Mouse (Mus musculus) liver, embryonic 16.5 days (tissue): ENCODE results near the gene Fry. TPM values are rescaled to one million over a fixed set of nuclear protein-coding genes. Genes with fewer than 3 reads are reported as not detected.

Source experiments
- ATAC-seq: fragments of 200-750 bp; cut with Nextera tagmentation; 2 replicates; pipeline ENCODE4 v1.8.0; 2017; ENCODE audit warnings: low read depth, mild to moderate bottlenecking, moderate number of reproducible peaks, moderate library complexity
- H3K27ac ChIP-seq: fragments of 300-500 bp; sonication (generic); 2 replicates; pipeline ENCODE4 v1.5.1; 2014; ENCODE audit warnings: mild to moderate bottlenecking, low read length
- H3K27me3 ChIP-seq: fragments of 300-500 bp; sonication (generic); 2 replicates; pipeline ENCODE4 v1.6.1; 2014; ENCODE audit warnings: low read depth, low read length, mixed read lengths; ENCODE audit not compliant: control insufficient read depth, insufficient read depth
- H3K36me3 ChIP-seq: fragments of 300-500 bp; sonication (generic); 2 replicates; pipeline ENCODE4 v1.6.1; 2014; ENCODE audit warnings: mild to moderate bottlenecking; ENCODE audit not compliant: control insufficient read depth, insufficient read depth
- H3K4me1 ChIP-seq: fragments of 300-500 bp; sonication (generic); 2 replicates; pipeline ENCODE4 v1.6.1; 2014; ENCODE audit warnings: low read depth, low read length, mixed read lengths; ENCODE audit not compliant: control insufficient read depth
- H3K4me2 ChIP-seq: fragments of 300-500 bp; sonication (generic); 2 replicates; pipeline ENCODE4 v1.6.1; 2014; ENCODE audit warnings: low read depth, low read length, mixed read lengths
- H3K4me3 ChIP-seq: fragments of 300-500 bp; sonication (generic); 2 replicates; pipeline ENCODE4 v1.5.1; 2014; ENCODE audit warnings: low read depth, mild to moderate bottlenecking, low read length
- H3K9ac ChIP-seq: fragments of 300-500 bp; sonication (generic); 2 replicates; pipeline ENCODE4 v1.6.1; 2014; ENCODE audit warnings: low read depth, low read length
- H3K9me3 ChIP-seq: fragments of 300-500 bp; sonication (generic); replicated peaks from 2 replicates; pipeline ENCODE4 v1.6.1; 2016; ENCODE audit warnings: low read length; ENCODE audit not compliant: control insufficient read depth
- WGBS: fragments of 180-500 bp; shearing (Covaris S2); extraction: QIAGEN DNeasy Blood & Tissue Kit; methylation state at CpG from one replicate; pipeline ENCODE4 v1.1.7; 2014; ENCODE audit not compliant: insufficient replicate concordance; 5-methylcytosine and 5-hydroxymethylcytosine counted together
- polyA plus RNA-seq: library from polyadenylated mRNA; unstranded; fragments of >200 nt; fragmentation: Nextera tagmentation; extraction: Ambion mirVana; gene quantifications from 2 replicates; pipeline ENCODE4 v1.2.1, GENCODE M21; 2015

The Fry gene
- polyA plus RNA-seq, 1 experiment from 2014 or later: 2.7 TPM

DNA sequence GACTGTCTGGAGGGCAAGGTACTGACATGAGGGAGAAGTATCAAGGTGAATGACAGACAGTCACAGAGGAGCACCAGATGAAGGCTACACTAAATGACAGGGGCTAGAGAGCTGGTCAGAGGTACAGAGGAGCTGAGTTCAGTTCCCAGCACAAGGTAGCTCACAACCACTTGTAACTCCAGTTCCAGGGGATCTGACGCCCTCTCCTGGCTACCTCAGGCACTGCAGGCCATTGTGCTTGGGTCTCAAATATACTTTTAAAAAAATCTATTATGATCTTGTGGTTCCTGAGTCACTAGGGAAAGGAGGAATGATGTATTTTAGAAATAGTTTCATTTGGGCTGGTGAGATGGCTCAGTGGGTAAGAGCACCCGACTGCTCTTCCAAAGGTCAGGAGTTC lies 229.4 kb downstream of the Fry start:
- H3K36me3 ChIP-seq: no peaks in the 10 kb centered on the region
- H3K4me3 ChIP-seq: no peak overlapping the region
- H3K27me3 ChIP-seq: no peaks in the 10 kb centered on the region
- WGBS: 65% methylated on average over 2 of the region's 2 CpGs
- H3K9ac ChIP-seq: no peak overlapping the region
- ATAC-seq: no peak
- no peaks in the 10 kb centered on the region for H3K9me3 ChIP-seq
- H3K4me2 ChIP-seq: no peak overlapping the region
- no peak overlapping the region for H3K27ac ChIP-seq
- no peaks in the 10 kb centered on the region for H3K4me1 ChIP-seq

DNA sequence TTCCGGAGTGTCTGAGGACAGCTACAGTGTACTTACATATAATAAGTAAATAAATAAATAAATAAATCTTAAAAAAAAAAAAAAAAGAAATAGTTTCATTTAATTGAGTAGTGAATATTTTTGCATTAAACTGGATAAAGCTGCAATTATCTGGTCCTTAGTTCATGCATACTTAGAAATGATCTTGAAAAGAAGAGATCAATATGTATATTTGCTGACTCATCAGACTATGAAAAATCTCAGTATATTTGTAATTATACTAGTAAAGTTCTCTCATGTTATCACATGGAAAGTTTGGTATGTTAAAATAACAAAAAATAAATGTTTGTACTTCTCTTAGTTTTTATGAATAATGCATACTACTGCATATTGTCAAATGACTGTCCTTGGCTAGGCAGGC lies 229.9 kb downstream of the Fry start:
- Histone ChIP-seq H3K9me3 (no peaks in the 10 kb centered on the region), H3K4me2 (no peak overlapping the region), H3K27ac (no peak overlapping the region), H3K9ac (no peak overlapping the region), H3K36me3 (no peaks in the 10 kb centered on the region), H3K4me3 (no peak overlapping the region), H3K27me3 (no peaks in the 10 kb centered on the region), H3K4me1 (no peaks in the 10 kb centered on the region)
- ATAC-seq: no peak
- 88% methylated on average over 1 of the region's 1 CpGs for WGBS

DNA sequence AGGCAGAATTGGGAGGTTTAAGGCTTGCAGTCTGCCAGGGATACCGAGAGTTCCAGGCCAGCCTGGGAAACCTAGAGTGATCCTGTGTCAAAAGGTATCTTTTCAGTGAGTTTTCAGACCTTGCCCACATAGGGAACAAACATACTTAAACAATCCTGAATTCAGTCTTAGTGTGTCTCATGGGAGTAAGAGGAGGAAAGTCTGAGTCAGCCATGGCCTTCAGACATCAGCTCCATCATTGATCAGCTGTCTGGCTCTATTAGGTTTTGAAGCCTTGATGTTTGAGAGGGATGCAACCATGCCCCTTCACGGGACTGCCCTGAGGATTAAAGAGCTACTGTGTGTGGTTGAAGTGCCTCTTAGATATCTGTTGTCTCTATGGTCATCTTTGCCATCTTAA lies 232.7 kb downstream of the Fry start:
- H3K9ac ChIP-seq: no peak overlapping the region
- no peak overlapping the region for H3K4me3 ChIP-seq
- no peaks in the 10 kb centered on the region for H3K9me3 ChIP-seq
- no peaks in the 10 kb centered on the region for H3K36me3 ChIP-seq
- H3K4me2 ChIP-seq: no peak overlapping the region
- 56% methylated on average over 2 of the region's 2 CpGs for WGBS
- no peaks in the 10 kb centered on the region for H3K27me3 ChIP-seq
- H3K4me1 ChIP-seq: no peaks in the 10 kb centered on the region
- no peak for ATAC-seq
- no peak overlapping the region for H3K27ac ChIP-seq

DNA sequence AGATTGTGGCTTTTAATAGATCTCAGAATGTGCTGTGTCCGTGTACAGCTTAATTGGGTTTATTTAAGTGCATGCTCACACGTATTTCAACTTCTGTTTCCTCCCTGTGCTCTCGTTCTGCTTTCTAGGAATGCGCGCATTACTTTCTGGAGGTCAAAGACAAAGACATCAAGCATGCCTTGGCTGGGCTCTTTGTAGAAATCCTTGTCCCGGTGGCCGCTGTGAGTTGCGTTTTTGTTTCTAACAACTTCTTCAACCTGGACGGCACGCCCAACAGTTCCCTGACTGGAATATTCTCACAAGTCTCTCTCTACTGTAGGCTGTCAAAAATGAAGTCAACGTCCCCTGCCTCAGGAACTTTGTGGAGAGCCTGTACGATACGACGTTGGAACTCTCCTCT lies 240.2 kb downstream of the Fry start:
- H3K27ac ChIP-seq: no peak overlapping the region
- ATAC-seq: no peak

DNA sequence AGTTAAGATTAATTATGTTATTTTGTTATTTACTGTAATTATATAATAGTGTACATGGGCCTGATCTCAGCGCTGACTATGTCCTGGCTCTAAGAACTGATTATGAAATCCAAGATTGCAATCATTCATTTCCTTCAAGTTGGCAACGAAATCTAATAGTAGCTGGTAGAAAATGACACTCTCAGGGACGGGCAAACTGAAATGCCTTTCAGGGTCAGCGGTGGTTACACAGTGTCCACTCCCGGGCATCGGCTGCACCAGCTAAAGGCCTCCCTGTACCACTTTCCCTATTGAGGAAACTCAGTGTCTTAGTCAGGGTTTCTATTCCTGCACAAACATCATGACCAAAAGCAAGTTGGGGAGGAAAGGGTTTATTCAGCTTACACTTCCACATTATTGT lies 243.8 kb downstream of the Fry start:
- no peak for ATAC-seq
- H3K27ac ChIP-seq: no peak overlapping the region
- H3K9ac ChIP-seq: no peak overlapping the region
- no peak overlapping the region for H3K4me2 ChIP-seq
- H3K9me3 ChIP-seq: no peaks in the 10 kb centered on the region
- no peak overlapping the region for H3K4me3 ChIP-seq
- no peaks in the 10 kb centered on the region for H3K36me3 ChIP-seq
- 68% methylated on average over 6 of the region's 6 CpGs for WGBS
- H3K27me3 ChIP-seq: no peaks in the 10 kb centered on the region
- no peaks in the 10 kb centered on the region for H3K4me1 ChIP-seq

More for the DNA sequence above, 240.2 kb downstream of the Fry start:
- Histone ChIP-seq H3K4me1 (no peaks in the 10 kb centered on the region), H3K9me3 (no peaks in the 10 kb centered on the region), H3K9ac (no peak overlapping the region), H3K4me2 (no peak overlapping the region), H3K4me3 (no peak overlapping the region), H3K27me3 (no peaks in the 10 kb centered on the region), H3K36me3 (no peaks in the 10 kb centered on the region)
- WGBS: 73% methylated on average over 14 of the region's 14 CpGs

DNA sequence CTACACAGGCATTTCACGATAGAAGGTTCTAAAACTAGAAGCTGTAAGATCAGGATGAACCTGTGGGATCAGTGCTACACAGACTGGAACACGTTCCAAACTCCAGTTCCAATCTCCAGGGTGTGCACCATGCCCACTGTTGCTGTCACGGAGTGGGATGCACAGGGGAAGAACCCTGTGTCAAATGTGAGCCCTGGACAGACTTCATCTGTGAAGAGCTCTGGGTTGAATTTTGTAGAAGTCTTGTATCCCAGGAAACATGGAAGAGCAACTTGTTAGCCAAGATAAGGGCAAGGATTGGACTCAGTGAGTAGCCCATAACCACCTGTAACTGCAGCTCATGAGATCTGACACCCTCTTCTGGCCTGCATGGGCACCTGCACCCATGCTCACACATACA lies 246.2 kb downstream of the Fry start:
- no peak overlapping the region for H3K4me2 ChIP-seq
- H3K27ac ChIP-seq: no peak overlapping the region
- 62% methylated on average over 3 of the region's 3 CpGs for WGBS
- H3K9me3 ChIP-seq: no peaks in the 10 kb centered on the region
- H3K36me3 ChIP-seq: no peaks in the 10 kb centered on the region
- H3K27me3 ChIP-seq: no peaks in the 10 kb centered on the region
- H3K4me1 ChIP-seq: no peaks in the 10 kb centered on the region
- no peak for ATAC-seq
- H3K4me3 ChIP-seq: no peak overlapping the region
- H3K9ac ChIP-seq: no peak overlapping the region

DNA sequence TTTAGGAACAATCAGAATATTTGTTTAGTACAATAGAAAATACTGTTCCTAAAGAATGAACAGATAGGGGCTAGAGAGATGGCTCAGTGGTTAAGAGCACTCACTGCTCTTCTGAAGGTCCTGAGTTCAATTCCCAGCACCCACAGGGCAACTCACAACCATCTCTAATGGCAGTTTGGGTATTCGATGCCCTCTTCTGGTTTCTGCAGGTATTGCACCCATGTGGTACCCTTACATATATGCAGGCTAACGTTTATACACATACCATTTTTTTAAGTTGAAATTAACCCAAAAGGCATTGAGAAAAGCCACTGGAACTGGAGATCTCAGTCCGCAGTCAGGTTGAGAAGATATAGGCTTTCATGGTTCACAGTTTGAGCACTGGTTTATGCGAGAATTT lies 248.6 kb downstream of the Fry start:
- Histone ChIP-seq H3K4me2 (no peak overlapping the region), H3K9ac (no peak overlapping the region), H3K36me3 (no peaks in the 10 kb centered on the region), H3K4me1 (no peaks in the 10 kb centered on the region), H3K27ac (no peak overlapping the region), H3K27me3 (no peaks in the 10 kb centered on the region), H3K9me3 (no peaks in the 10 kb centered on the region), H3K4me3 (no peak overlapping the region)
- ATAC-seq: no peak
- 69% methylated on average over 4 of the region's 4 CpGs for WGBS

DNA sequence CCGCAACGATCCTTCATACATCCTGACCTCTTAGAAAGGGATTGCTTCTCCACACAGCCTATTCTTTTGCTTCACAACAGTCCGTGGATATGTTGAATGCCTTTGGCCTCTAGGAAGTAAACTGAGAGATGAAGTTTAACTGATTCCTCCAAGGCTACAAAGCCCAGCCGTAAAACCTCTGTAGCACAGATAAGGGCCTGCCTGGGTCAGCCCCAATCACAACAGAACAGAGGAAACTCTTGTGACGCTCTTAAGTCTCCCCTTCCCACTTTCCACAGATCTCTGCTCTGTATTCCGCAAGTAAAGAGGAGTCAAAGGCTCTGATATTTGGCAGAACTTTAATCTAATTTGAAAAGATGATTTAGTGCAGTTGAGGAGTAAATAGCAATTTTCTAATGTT lies 251.8 kb downstream of the Fry start:
- Histone ChIP-seq H3K27me3 (no peaks in the 10 kb centered on the region), H3K4me2 (no peak overlapping the region), H3K9ac (no peak overlapping the region), H3K9me3 (no peaks in the 10 kb centered on the region), H3K4me3 (no peak overlapping the region), H3K36me3 (no peaks in the 10 kb centered on the region), H3K4me1 (no peaks in the 10 kb centered on the region), H3K27ac (no peak overlapping the region)
- no peak for ATAC-seq
- 51% methylated on average over 6 of the region's 6 CpGs for WGBS

DNA sequence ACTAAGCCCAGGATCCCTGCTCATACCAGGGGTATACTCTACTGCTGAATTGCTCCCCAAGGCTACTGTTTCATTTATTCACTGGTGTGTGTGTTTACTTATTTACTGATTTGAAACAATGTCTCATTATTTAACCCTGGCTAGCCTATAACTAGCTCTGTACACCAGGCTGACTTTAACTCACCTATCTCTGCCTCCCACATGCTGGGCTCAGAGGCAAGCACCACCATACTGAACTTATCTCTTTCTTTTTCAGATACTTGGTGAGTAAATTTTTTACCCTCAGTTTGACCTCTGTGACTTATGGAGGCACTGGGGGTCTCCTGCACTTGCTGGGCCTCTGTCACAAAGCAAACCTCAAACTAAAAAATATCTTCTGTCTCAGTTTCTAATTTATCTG lies 252.4 kb downstream of the Fry start:
- no peaks in the 10 kb centered on the region for H3K36me3 ChIP-seq
- no peaks in the 10 kb centered on the region for H3K4me1 ChIP-seq
- H3K27me3 ChIP-seq: no peaks in the 10 kb centered on the region
- ATAC-seq: no peak
- no peak overlapping the region for H3K9ac ChIP-seq
- no peak overlapping the region for H3K4me3 ChIP-seq
- no peaks in the 10 kb centered on the region for H3K9me3 ChIP-seq
- no peak overlapping the region for H3K4me2 ChIP-seq
- H3K27ac ChIP-seq: no peak overlapping the region

DNA sequence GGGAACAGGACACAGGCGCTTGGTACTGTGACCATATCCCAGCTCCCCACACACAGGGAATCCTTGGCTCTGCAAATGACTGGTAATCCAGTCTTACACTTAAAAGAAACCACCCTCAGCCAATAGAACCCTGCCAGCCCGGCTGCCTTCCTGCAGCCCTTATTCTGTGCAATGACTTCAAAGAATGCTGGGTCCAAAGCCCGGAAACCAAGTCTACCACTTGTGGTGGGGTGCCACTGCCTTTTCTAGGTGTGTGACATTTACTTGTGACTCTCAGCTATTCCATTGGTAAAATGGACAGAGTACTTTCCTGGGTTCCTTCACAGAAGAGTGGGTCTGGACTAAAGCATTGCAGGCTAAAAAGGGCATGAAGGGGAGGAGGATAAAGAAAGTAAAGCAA lies 254.5 kb downstream of the Fry start:
- Histone ChIP-seq H3K9ac (no peak overlapping the region), H3K4me1 (no peaks in the 10 kb centered on the region), H3K36me3 (no peaks in the 10 kb centered on the region), H3K9me3 (no peaks in the 10 kb centered on the region), H3K27me3 (no peaks in the 10 kb centered on the region), H3K4me3 (no peak overlapping the region), H3K27ac (no peak overlapping the region), H3K4me2 (no peak overlapping the region)
- WGBS: 79% methylated on average over 3 of the region's 3 CpGs
- ATAC-seq: no peak
